Mouse (Mus musculus): ENCODE data around the gene Armc6.

The Armc6 gene

DNA sequence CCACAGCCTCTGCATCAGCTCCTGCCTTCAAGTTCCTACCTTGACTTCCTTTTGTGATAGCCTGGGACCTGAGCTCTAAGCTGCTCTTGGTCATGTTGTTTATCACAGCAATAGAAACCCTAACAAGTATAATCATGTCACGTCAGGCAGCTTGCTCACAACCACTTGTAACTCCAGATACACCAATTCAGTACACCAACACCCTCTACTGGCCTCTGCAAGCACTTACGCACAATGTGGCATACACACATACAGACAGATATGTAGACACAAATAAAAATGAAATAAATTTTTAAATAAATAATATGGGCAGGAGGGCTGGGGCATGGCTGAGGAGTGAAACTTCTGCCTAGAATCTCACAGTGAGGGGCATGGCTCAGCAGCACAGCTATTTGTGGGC, 38.5 kb downstream of the Armc6 start:
- DNase-seq (ENCODE audit: low spot score in 2 of 2) = no peak

DNA sequence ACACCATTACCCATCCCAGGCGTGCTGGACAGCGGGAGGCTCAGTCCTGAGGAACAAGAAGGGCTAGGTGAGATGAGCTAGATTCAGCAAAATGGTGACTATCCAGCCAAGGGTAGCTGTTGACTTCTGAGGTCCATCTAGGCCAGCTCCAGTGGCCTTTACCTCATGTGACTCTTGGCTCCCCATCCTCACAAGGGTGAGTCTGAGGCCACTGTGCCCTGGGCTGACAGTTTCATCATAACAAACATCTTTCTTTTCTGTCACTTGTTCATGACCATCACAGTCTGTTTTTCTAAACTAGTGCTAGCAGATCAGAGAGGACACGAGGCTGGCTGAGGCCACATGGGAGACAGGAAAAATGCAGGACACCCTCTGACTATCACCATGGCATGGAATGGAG, 40.1 kb downstream of the Armc6 start:
- no peak for DNase-seq (ENCODE audit: low spot score in 2 of 2)

DNA sequence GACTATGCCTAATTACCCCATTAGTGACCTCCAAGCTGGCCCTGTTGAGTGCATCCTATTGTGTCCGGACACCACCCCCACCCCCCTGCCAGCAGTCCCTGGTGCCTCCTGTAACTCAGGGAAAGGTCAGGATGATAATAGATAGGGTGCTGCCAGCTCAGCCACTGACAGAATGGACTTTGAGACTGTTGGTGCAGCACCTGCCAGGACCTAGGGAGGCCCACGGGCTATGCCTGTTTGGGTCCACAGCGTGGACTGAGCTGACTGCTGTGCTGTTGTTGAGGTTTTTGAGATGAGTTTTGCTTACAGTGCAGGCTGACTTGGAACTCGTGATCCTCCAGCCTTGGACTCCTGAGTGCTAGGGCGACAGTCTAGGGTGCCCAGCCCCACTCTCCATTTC, 41.0 kb downstream of the Armc6 start:
- no peak for DNase-seq (ENCODE audit: low spot score in 2 of 2)

DNA sequence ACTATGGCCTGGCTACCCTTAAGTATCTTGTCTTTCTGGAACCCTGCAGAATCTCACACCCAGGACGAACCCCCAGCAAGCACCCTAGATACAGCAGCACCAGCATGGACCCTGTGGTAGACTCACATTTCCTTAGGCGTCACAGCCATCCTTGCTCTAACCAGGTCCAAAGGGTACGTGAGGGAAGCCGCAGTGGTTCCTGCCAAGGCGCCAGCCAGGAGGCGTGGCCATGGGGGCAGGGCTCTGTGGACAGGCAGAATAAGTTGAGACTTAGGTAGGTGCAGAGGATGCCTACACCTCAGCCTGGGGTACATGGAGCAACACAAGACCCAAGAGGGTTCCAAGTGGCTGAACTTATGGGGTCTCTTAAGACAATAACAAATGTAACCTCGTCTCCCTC, 45.6 kb downstream of the Armc6 start:
- DNase-seq (ENCODE audit: low spot score in 2 of 2) = no peak

DNA sequence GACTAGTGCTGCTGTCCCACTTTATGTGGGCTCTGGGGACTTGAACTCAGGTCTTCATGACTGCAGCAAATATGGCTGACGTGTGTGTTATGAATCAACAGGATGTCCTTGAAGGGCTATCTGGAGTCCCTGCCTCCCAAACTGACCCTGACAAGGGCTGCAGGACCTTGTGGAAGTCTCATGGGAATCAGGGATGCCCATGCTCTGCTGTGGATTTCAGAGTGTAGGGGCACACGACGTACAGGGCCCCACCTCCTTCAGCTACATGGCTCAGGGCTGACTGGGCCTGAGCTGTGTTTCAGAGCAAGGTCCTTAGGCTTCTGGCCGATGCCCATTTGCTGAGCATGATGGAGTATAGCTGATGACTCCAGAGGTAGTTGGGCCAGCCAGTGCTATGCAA, 51.1 kb downstream of the Armc6 start:
- DNase-seq (ENCODE audit: low spot score in 2 of 2) = no peak

DNA sequence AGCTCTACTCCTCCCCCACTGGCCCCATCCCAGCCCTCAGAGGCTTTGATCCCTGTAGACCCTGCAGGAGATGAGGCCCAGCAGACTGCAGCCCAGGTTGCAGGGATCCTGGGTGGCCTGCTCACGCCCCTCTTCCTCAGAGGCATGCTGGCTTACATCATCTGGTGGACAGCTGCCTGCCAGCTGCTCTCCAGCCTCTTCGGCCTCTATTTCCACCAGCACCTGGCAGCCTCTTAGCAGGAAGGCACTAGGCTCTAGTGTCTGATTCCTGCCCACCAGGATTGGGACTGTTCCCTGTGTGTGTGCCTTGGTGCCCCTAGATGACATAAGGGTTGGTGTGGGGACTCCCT, 52.4 kb downstream of the Armc6 start:
- no peak for DNase-seq (ENCODE audit: low spot score in 2 of 2)

DNA sequence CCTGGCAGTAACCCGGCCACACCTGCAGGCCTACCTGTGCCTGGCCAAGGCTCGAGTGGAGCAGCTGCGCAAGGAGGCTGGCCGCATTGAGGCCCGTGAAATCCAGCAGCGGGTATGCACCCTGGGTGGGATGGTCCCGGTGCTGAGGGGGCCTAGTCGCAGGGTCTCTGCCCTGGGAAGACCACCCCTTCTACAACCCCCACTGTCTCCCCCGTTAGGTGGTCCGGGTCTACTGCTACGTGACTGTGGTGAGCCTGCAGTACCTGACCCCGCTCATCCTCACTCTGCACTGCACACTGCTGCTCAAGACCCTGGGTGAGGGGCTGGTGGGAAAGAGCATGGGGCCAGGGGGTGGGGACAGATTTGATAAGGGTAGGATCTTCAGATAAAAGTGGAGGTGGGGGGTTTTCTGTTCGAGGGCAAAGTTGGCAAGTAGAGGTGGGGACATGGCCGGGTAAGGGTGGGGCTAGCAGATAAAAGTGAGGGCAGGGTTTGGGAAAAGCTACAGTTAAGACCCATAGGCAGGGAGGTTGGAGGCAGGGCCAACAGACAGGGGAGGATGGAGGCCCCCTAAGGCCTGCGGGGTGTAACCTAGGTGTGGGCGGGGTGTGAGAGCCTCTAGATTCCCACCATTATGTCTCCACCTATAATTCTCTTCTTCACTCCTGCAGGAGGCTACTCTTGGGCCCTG, 52.9 kb downstream of the Armc6 start:
- no peak for DNase-seq (ENCODE audit: low spot score in 2 of 2)

DNA sequence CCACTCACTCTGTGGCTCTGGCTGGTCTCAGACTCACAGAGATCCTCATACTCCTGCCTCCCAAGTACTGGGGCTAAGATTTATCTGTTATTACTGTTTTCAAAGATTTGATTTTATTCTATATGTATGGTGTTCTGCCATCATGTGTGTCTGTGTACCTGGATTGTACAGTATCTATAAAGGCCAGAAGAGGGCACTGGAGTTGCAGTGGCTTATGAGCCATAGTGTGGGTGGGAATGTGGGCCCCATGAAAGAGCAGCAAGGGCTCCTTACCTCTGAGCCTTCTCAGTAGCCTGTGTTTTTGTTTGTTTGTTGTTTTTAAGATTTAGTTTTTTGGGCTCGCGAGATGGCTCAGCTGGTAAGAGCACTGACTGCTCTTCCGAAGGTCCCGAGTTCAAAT, 55.2 kb downstream of the Armc6 start:
- DNase-seq (ENCODE audit: low spot score in 2 of 2) = no peak

DNA sequence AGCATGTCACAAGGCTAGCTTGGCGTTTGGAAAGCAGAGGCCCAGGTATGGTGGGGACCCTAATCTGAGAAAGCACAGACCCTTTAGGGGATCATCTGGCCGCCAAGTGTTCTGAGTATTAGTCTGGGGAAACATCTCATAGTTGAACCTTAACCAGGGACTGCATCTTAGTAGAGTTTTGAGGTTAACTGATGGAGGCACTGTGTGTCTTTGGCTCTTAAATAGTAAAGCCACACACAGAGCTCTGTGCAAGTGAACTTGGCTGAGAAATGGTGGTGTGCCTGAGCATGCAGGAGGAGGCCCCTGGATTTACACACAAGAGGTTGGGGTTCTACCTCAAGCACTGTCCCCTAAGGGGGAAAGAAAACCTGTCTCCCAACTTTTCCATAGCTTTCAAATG, 56.0 kb downstream of the Armc6 start:
- DNase-seq (ENCODE audit: low spot score in 2 of 2) = no peak

DNA sequence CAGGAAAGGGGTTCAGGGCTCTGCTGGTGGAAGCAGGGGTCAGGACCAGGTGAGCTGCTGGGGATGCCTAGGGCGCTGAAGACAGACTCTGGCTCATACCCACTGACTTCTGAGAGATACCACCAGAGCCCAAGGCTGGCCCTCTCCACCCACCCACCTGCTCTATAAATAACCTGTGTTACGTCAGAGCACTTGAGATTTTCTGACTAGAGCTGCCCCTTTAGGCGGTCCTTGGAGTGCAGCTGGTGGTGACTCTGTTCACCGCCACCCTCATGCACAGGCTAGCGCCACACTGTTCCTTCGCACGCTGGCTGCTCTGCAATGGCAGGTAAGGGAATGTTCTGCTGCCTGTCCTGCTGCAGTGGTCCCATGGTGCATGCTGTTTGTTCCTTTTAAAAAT, 60.2 kb downstream of the Armc6 start:
- DNase-seq (ENCODE audit: low spot score in 2 of 2) = no peak

DNA sequence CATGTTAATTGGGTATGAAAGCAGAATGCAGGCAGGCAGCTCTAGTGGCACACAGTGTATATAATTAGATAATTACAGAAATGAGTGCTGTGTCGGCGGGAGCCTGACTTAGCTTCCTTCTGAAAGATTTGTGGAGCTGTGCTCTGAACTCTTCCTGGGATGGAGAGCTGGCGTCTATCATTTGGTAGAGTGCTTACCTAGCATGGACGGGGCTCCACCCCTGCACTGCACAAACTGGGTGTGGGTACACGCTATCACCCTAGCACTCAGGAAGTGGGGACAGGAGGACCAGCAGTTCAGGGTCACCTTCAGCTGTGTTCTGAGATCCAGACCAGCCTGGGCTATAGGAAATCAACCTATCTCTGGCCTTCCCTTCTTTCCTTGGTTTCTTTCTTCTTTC, 60.9 kb downstream of the Armc6 start:
- no peak for DNase-seq (ENCODE audit: low spot score in 2 of 2)

DNA sequence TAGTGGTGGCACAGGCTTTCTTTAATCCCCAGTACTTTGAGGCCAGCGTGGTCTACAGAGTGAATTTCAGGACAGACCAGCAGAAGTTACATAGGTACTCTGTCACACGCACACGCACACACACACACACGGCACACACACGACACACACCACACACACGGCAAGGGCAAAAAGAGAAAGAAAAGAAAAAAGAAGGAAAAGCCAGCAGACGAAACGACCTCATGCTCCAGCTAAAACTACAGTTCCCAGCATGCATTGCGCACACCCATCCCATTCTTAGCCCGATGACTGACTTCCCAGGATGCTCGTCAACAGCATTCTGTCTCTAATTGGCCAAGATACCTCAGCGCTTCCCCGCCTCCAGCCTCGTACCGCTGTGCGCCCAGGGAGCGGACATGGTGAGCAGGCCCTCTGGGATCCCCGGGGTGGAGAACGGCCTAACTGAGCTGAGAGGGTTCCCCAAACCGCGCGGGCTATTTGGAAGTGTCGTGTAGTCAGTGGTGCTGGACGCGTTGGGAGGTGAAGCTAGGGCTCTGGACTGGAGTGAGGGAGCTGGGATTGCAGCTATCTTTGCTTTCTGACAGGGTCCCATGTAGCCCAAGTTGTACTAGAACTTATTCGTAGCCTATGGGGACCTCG, 62.1 kb downstream of the Armc6 start, which contains the start of gene Tmem161a:
Gene Tmem161a, plus strand, starts transcription at position 314 of the 639 bp plus-strand sequence.
- peak; percentile 94 to 95 for DNase-seq (ENCODE audit: low spot score in 2 of 2)

DNA sequence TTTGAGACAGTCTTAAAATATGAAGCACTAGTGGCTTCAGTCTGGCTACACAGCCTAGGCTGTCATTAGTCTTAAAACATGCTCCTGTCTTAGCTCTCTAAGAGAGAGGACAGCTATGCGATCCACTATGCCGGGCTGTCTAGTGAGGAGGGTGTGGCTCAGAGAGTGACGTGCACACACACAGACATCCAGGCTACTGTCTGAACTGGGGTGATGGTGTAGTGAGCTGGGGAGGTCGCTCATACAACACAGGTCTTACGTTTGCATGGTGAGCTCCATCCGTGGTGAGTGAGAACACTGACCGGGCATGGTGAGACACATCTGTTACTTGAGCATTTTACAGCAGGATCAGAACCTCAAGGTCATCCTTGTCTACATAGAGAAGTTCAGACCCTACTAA, 63.0 kb downstream of the Armc6 start:
- DNase-seq (ENCODE audit: low spot score in 2 of 2) = no peak

DNA sequence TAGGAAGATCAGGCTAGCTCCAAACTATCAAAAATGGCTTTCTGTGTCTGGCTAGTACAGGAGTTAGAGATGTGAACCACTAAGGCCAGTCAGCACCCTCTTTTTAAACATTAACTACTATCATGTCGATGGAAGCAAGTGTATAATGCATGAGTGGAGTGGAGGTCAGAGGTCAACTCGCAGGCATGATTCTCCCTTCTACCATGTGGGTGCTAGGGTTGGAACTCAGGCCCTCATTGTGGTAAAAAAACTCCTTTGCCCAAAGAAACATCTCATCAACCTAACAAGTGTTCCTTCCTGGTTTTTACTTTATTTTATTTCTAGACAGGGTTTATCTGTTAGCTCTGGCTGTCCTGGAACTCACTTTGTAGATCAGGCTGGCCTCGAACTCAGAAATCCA, 63.5 kb downstream of the Armc6 start:
- DNase-seq (ENCODE audit: low spot score in 2 of 2) = no peak

Measured in right cerebral cortex, adult 2 months (tissue).